Mouse (Mus musculus): ENCODE measurements at regions not wholly inside any gene's neighbourhood (a gene's known extent, or its start where the extent isn't known, plus 50 kb on each side); places are given as distances from the start of the nearest gene placed in this dataset.
A peak's percentile ranks its signal among the peaks of the same experiment; 100 is the strongest.

DNA sequence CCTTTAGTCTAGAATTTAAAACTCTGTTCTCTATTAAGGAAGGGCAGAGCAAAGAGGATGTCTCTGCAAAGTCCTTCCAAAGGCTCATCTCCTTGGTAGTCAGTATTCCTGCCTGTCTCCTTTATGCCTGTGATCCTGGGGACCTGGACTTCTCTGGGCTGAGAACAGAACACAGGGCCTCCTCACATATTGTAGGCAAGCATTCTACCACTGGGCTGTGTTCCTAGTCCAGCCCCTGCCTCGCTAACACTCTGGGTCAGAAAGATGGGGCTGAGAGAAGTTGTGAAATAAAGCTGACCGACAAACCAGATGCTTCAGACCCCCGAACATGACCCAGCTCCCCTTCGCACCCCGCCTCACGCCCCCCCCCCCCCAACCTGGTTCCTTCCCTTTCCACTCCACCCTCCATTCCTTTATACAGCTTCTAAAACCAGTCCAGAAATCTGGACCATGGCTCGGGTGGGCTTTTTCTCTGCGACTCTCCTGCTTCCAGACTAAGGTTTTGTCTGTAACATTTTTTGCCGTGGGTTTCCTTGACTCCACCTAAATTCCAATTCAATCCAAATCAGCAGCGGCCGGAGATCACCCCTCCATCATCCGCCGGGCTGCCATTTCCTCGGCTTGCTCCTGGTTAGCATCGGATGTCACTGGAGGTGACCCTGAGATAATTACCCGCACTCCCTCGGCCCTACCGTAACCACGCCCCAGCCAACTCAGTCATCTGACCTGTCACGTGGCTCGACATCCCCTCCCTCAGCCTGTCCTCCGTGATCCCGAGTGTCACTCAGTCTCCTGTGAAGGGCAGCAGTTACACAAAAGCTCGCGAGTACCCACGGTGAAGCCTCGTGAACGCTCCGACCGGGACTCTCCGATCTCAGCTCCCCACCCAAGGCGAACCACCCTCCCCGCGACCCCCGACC is 89.3 kb upstream of the Synm start:
- 4% methylated on average over 35 of the region's 35 CpGs for WGBS
- no peaks in the 10 kb centered on the region for H3K4me1 ChIP-seq (replicated peaks; ENCODE audit: control insufficient read depth, insufficient read depth, low read length)
- H3K4me2 ChIP-seq (ENCODE audit: low read length) = peak overlapping the region; percentile 71
- peak; percentile 86 for ATAC-seq (replicated peaks; ENCODE audit: low FRiP score, low TSS enrichment, low read depth)
- H3K4me3 ChIP-seq (ENCODE audit: low read depth, low read length) = peak overlapping the region; percentile 48
- H3K9me3 ChIP-seq (ENCODE audit: control insufficient read depth, low read length) = peaks cover 4% of the 10 kb centered on the region; the same call in 1 of the 2 replicates
- peak overlapping the region; percentile 33; the same call in 1 of the 2 replicates for H3K27ac ChIP-seq (ENCODE audit: low read depth)
- no peaks in the 10 kb centered on the region for H3K36me3 ChIP-seq (ENCODE audit: control insufficient read depth, insufficient read depth, low read length)
- peak; percentile 80 for DNase-seq (ENCODE audit: low spot score)
- no peaks in the 10 kb centered on the region for H3K27me3 ChIP-seq (replicated peaks; ENCODE audit: control insufficient read depth, insufficient read depth, low read length)
- H3K9ac ChIP-seq (ENCODE audit: low read length) = peak overlapping the region; percentile 53

DNA sequence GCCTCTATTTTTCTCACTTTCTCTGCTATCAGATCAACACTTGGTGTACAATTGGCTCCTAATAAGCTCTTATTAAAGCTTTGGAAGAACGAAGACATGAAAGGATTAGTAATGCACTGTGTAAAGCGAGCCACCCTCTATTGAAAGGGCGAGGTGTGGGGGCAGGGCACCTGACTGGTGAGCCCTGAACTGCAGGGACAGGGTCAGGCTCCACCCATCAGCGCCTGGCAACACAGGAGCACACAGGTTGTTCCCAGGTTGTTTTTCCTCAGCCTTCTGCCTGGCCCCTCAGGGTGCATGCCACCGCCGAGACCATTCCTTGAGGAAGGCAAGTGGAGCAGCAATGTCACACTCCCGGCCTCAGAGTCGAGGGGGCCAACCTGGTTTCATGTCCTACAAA is 87.3 kb upstream of the Synm start:
- H3K9ac ChIP-seq (ENCODE audit: low read length) = no peak overlapping the region
- 0 out of 2 replicates have a peak, but pooled peaks have one; percentile 53 for ATAC-seq (replicated peaks; ENCODE audit: low FRiP score, low TSS enrichment, low read depth)
- H3K36me3 ChIP-seq (ENCODE audit: control insufficient read depth, insufficient read depth, low read length) = no peaks in the 10 kb centered on the region
- H3K4me3 ChIP-seq (ENCODE audit: low read depth, low read length) = no peak overlapping the region
- WGBS = 20% methylated on average over 8 of the region's 8 CpGs
- no peak overlapping the region for H3K4me2 ChIP-seq (ENCODE audit: low read length)
- peaks cover 4% of the 10 kb centered on the region; the same call in 1 of the 2 replicates for H3K9me3 ChIP-seq (ENCODE audit: control insufficient read depth, low read length)
- no peaks in the 10 kb centered on the region for H3K27me3 ChIP-seq (replicated peaks; ENCODE audit: control insufficient read depth, insufficient read depth, low read length)
- H3K4me1 ChIP-seq (replicated peaks; ENCODE audit: control insufficient read depth, insufficient read depth, low read length) = no peaks in the 10 kb centered on the region
- H3K27ac ChIP-seq (ENCODE audit: low read depth) = no peak overlapping the region
- DNase-seq (ENCODE audit: low spot score) = no peak

DNA sequence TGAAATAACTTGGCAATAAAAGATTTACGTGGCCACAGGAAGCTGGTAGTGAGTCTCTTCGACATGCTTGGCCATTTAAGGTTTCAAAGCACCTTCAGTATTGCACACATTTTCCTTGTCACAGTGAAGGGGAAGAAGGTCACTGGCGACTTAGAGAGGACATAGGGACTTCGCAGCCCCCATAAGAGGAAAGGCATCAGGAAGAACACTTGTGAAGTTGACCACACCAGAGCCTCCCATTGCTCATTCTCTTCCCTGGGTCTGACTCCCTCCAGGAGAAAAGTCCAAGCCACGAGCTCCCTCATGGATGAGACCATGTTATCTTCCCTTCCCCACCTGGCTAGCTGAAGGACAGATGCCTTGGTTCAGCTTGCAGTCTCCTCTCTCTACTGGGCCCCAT is 77.4 kb upstream of the Synm start:
- ATAC-seq (replicated peaks; ENCODE audit: low FRiP score, low TSS enrichment, low read depth) (no peak), DNase-seq (ENCODE audit: low spot score) (no peak)
- no peak overlapping the region for H3K27ac ChIP-seq (ENCODE audit: low read depth)
- H3K4me3 ChIP-seq (ENCODE audit: low read depth, low read length) = no peak overlapping the region
- H3K9me3 ChIP-seq (ENCODE audit: control insufficient read depth, low read length) = no peaks in the 10 kb centered on the region
- peaks cover 9% of the 10 kb centered on the region for H3K4me1 ChIP-seq (replicated peaks; ENCODE audit: control insufficient read depth, insufficient read depth, low read length)
- WGBS = 81% methylated on average over 5 of the region's 5 CpGs
- H3K36me3 ChIP-seq (ENCODE audit: control insufficient read depth, insufficient read depth, low read length) = no peaks in the 10 kb centered on the region
- H3K9ac ChIP-seq (ENCODE audit: low read length) = no peak overlapping the region
- no peaks in the 10 kb centered on the region for H3K27me3 ChIP-seq (replicated peaks; ENCODE audit: control insufficient read depth, insufficient read depth, low read length)
- H3K4me2 ChIP-seq (ENCODE audit: low read length) = no peak overlapping the region

DNA sequence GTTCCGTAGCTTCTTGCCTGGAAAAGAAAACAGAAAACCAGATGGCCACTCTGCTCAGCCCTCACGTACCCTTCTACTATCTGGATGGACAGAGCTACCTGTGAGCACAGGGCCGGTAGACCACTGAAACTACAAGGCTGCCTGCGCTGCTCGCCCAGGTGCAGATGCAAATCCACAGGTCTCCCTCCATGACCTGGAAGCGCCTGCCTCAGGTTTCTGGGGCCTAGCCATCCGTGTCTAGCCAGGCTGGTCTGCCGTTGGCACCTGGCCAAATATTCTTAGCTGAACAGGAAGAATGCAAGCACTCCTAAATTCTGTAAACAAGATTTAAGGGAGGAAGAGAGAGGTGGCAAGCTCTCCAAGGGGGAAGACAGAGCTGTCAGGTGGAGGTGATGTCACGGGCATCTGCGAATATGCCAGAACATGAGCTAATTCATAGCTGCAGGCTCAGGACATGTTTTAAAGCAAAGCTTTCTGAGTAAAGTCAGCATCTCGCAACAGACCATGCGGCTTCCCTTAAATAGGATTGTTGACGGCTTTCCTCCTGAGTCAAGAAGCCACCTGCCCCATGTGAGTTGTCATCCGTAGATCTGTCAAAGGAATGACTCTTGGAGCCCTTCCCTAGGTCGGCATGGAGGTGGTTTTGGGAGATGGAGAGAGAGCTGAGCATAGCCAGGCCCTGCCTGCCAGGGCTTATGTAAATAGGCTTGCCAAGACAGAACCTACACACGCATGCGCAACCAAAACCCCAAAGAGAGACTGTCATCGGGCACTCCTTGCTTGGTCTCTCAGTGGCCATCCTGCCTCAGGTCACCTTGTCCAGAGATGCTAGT is 76.8 kb upstream of the Synm start:
- Histone ChIP-seq H3K36me3 (ENCODE audit: control insufficient read depth, insufficient read depth, low read length) (no peaks in the 10 kb centered on the region), H3K4me3 (ENCODE audit: low read depth, low read length) (no peak overlapping the region), H3K4me2 (ENCODE audit: low read length) (no peak overlapping the region), H3K9ac (ENCODE audit: low read length) (no peak overlapping the region), H3K4me1 (replicated peaks; ENCODE audit: control insufficient read depth, insufficient read depth, low read length) (peaks cover 9% of the 10 kb centered on the region), H3K9me3 (ENCODE audit: control insufficient read depth, low read length) (no peaks in the 10 kb centered on the region), H3K27ac (ENCODE audit: low read depth) (peak overlapping the region; percentile 34; the same call in 1 of the 2 replicates), H3K27me3 (replicated peaks; ENCODE audit: control insufficient read depth, insufficient read depth, low read length) (no peaks in the 10 kb centered on the region)
- no peak for DNase-seq (ENCODE audit: low spot score)
- 0 out of 2 replicates have a peak, but pooled peaks have one; percentile 27 for ATAC-seq (replicated peaks; ENCODE audit: low FRiP score, low TSS enrichment, low read depth)
- WGBS = 58% methylated on average over 18 of the region's 18 CpGs

DNA sequence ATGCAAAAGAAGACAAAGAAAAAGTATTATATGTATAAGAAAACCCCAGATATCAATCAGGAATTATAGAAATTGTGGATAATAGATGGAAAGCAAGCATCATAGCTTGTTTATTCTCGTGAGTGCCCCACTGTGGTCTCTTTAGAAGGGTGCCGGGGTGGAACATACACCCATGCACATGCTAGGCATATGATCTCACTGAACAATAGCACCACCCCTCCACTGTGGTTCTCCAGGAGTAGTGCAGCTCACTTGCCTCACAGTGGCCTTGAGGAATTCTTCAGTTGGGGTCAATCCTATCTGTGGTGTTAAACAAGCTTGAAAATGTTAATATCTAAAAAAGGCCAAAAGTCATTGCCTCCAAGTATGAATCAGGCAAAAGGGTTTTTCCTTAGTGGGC is 72.2 kb upstream of the Synm start:
- WGBS = 81% methylated on average over 2 of the region's 2 CpGs
- peaks cover 9% of the 10 kb centered on the region for H3K4me1 ChIP-seq (replicated peaks; ENCODE audit: control insufficient read depth, insufficient read depth, low read length)
- H3K27me3 ChIP-seq (replicated peaks; ENCODE audit: control insufficient read depth, insufficient read depth, low read length) = no peaks in the 10 kb centered on the region
- H3K9ac ChIP-seq (ENCODE audit: low read length) = no peak overlapping the region
- no peak for DNase-seq (ENCODE audit: low spot score)
- H3K27ac ChIP-seq (ENCODE audit: low read depth) = no peak overlapping the region
- H3K9me3 ChIP-seq (ENCODE audit: control insufficient read depth, low read length) = no peaks in the 10 kb centered on the region
- H3K4me3 ChIP-seq (ENCODE audit: low read depth, low read length) = no peak overlapping the region
- no peaks in the 10 kb centered on the region for H3K36me3 ChIP-seq (ENCODE audit: control insufficient read depth, insufficient read depth, low read length)
- ATAC-seq (replicated peaks; ENCODE audit: low FRiP score, low TSS enrichment, low read depth) = no peak
- no peak overlapping the region for H3K4me2 ChIP-seq (ENCODE audit: low read length)

DNA sequence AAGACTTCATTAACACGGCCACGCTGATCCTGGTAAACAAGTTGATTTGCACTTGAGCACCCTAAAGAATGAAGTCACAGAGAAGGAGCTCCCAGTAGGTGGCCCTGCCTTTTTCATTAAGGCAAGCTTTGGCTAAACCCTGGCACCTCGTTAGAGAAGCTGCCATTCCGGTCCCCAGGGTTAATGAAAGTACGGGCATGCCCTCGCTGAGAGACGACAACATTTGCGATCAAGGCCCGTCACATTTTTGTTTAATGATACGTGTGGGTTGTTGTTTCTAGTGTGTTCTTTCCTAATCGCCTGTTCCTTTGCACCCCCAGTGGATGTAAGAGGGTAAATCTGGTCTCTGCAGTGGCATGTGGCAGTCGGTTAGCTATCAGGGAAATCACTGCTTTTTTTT is 67.8 kb upstream of the Synm start:
- no peaks in the 10 kb centered on the region for H3K9me3 ChIP-seq (ENCODE audit: control insufficient read depth, low read length)
- WGBS = 66% methylated on average over 12 of the region's 12 CpGs
- no peak overlapping the region for H3K27ac ChIP-seq (ENCODE audit: low read depth)
- no peak overlapping the region for H3K9ac ChIP-seq (ENCODE audit: low read length)
- no peak overlapping the region for H3K4me2 ChIP-seq (ENCODE audit: low read length)
- H3K4me1 ChIP-seq (replicated peaks; ENCODE audit: control insufficient read depth, insufficient read depth, low read length) = no peaks in the 10 kb centered on the region
- ATAC-seq (replicated peaks; ENCODE audit: low FRiP score, low TSS enrichment, low read depth) (no peak), DNase-seq (ENCODE audit: low spot score) (no peak)
- no peaks in the 10 kb centered on the region for H3K36me3 ChIP-seq (ENCODE audit: control insufficient read depth, insufficient read depth, low read length)
- no peaks in the 10 kb centered on the region for H3K27me3 ChIP-seq (replicated peaks; ENCODE audit: control insufficient read depth, insufficient read depth, low read length)
- no peak overlapping the region for H3K4me3 ChIP-seq (ENCODE audit: low read depth, low read length)

DNA sequence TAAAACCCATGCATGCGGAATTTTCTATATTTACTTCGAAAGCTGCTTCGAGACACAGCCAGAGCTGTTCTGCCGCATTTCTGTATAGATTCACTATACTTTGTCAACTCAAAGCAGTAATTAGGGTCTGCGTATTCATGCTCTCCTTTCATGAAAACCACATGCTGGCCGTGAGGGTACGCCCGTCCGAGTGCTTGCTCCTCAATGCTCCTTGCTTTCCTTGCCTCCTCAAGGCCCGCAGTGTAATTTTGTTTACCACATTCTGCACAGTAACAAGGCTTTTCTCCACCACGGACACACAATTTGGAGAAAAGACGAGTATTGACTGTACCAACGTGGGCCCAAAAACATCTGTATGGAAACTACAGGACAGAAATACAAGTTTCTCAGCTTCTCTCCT is 67.4 kb upstream of the Synm start:
- Histone ChIP-seq H3K4me1 (replicated peaks; ENCODE audit: control insufficient read depth, insufficient read depth, low read length) (no peaks in the 10 kb centered on the region), H3K4me3 (ENCODE audit: low read depth, low read length) (no peak overlapping the region), H3K9ac (ENCODE audit: low read length) (no peak overlapping the region), H3K36me3 (ENCODE audit: control insufficient read depth, insufficient read depth, low read length) (no peaks in the 10 kb centered on the region), H3K4me2 (ENCODE audit: low read length) (no peak overlapping the region), H3K9me3 (ENCODE audit: control insufficient read depth, low read length) (no peaks in the 10 kb centered on the region), H3K27me3 (replicated peaks; ENCODE audit: control insufficient read depth, insufficient read depth, low read length) (no peaks in the 10 kb centered on the region), H3K27ac (ENCODE audit: low read depth) (no peak overlapping the region)
- ATAC-seq (replicated peaks; ENCODE audit: low FRiP score, low TSS enrichment, low read depth) (no peak), DNase-seq (ENCODE audit: low spot score) (no peak)
- 90% methylated on average over 13 of the region's 13 CpGs for WGBS

DNA sequence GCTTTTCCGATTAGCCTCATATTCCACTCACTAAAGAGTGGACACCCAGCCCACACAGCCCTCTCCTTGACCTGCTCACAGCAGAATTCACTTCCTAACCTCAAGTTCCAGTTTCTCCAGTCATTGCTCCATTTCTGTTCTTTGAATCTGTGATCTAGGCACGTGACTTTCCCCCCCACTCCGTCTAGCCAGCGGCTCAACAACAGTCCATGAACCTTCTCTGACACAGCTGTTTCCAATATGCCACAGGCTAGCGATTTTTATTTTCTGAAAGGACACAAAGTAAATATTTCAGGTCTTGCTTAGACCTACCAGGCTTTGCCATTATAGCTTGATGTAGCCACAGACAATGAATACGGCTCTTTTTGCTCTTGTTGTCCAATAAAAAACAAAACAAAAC is 66.8 kb upstream of the Synm start:
- no peak for DNase-seq (ENCODE audit: low spot score)
- no peak overlapping the region for H3K27ac ChIP-seq (ENCODE audit: low read depth)
- no peak for ATAC-seq (replicated peaks; ENCODE audit: low FRiP score, low TSS enrichment, low read depth)

More for the DNA sequence above, 66.8 kb upstream of the Synm start:
- 85% methylated on average over 6 of the region's 6 CpGs for WGBS
- no peaks in the 10 kb centered on the region for H3K36me3 ChIP-seq (ENCODE audit: control insufficient read depth, insufficient read depth, low read length)
- no peaks in the 10 kb centered on the region for H3K27me3 ChIP-seq (replicated peaks; ENCODE audit: control insufficient read depth, insufficient read depth, low read length)
- H3K9me3 ChIP-seq (ENCODE audit: control insufficient read depth, low read length) = no peaks in the 10 kb centered on the region
- no peak overlapping the region for H3K4me3 ChIP-seq (ENCODE audit: low read depth, low read length)
- H3K9ac ChIP-seq (ENCODE audit: low read length) = no peak overlapping the region
- H3K4me2 ChIP-seq (ENCODE audit: low read length) = no peak overlapping the region
- H3K4me1 ChIP-seq (replicated peaks; ENCODE audit: control insufficient read depth, insufficient read depth, low read length) = no peaks in the 10 kb centered on the region

All from intestine, embryonic 14.5 days (tissue).